Mouse (Mus musculus): ENCODE measurements around the gene Tuba3a.
A peak's percentile ranks its signal among the peaks of the same experiment; 100 is the strongest.

Tuba3a gene

GRCm38 (mm10) chr6:125265239-125265638, 20.6 kb downstream of the Tuba3a start:
- DNase-seq: no peak

DNA sequence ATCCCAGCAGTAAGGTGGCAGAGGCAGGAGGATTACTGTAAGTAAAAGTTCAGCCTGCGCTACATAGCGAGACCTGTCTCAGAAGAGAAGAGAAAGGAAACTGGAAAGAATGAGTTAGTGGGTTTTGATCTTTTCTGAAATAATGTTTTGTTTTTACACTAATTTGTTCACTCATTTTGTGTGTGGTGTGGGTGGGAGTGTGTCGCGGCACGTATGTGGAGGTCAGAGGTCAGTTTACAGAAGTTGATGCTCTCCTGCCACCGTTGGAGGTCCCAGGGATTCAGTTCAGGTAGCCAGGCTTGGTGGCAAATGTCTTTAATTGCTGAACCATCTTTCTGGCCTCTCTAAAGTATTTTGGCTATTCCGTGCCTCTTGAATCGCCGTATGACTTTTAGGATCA, 21.6 kb downstream of the Tuba3a start:
- no peak for DNase-seq

DNA sequence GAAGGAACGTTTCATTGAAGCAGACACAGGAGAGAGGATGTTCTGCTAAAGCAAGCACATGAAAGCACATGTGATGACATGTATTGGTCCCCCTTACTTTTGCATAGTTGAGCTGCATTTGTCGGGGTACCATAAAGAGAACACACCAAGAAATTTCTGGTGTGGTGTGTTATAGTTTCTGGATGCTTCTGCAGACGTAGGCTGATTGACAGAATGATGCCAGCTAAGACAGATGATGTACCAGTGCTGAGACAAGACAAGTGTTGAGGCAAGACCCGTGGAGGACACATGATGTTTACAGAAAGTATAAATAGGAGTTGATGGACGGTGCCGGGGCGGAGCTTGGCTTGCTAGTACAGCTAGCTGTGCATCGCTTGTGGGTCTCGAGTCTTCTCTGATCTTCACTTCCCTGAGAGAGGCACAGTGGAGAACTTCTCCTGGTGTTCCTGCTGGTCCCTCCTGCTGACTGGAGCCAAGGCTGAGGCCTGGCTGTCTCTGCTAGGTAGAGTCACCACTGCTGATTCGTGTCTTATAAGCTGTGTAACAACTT, 25.8 kb downstream of the Tuba3a start:
- no peak for DNase-seq

DNA sequence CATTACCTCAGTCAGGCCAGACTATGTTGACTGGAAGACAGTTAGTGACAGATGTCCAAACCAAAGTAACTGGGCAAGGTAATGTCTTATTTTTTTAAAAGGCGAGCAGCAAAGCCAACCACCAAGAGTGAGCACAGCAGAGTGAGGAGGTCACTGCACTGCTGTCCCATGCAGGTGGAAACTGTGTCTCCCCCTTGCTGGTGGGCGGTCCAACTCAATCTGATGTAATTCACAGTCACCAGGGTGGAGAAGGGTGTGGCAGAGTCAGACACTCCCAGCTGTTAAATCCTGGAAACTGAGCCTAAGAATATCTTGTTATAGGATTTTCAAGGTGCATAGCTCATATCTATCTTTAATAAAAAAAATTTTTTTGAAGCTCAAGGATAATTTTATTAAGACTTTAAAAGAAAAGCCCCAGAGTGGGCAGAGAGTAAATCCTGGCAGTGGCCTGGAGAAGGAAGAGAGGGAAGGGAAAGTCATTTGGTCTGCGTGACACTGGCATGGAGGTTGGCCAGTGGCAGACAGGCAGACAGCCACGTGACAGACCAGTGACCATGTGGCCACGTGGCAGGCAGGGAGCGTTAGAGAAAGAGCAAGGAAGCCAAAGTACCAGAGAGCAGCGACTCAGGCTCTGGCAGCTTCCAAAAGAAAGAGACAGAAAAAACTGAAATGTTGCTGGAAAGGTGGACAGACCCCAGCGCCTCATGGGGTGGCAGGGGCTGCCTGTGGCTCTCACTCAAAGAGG, 29.4 kb downstream of the Tuba3a start:
- DNase-seq: peak; percentile 53 to 71

DNA sequence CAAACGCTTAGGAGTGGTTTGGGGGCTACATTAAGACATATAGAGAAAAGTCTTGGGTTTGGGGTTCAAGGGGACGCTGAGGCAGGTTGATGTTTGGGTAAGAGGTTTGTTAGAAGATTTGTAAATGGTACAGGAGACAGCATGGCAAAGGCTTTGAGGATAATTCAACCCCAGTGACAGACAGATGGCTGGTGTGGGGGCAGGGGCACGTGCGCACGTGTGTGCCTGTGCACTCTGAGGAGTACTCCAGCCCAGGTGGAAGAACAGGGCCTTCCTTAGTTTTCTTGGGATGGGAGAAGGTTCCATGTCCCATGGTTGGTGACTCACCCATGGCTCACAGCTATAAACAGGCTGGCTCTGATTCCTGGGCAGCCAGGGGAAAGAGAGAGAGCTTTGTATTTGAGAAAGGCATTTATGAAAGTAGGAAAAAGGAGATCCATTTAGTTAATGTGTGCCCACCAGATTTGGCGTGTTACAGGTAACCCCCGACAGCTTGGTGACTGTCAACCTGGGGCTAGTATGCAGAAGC, 30.3 kb downstream of the Tuba3a start:
- no peak for DNase-seq

GRCm38 (mm10) chr6:125253863-125254715, 31.8 kb downstream of the Tuba3a start:
- no peak for DNase-seq

DNA sequence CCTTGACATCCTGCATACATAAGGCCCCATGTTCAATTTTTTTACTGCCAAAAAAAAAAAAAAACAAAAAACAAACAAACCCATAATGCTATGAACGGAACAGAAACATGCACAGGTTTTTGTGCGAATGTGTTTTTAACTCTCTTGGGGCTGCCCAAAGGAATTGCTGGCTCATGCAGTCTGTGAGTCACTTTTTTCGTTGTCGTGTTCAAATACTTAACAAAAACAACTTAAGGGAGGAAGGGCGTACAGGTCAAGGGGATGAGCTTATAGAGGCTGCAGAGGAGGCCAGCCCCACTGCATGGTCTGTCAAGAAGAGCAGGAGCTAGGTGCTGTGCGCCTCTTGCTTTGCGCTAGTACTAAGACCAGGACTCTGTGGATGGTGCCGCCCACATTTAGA, 33.1 kb downstream of the Tuba3a start:
- DNase-seq: no peak

- no peak for DNase-seq
Measured at GRCm38 (mm10) chr6:125252285-125252684, 33.6 kb downstream of the Tuba3a start.

DNA sequence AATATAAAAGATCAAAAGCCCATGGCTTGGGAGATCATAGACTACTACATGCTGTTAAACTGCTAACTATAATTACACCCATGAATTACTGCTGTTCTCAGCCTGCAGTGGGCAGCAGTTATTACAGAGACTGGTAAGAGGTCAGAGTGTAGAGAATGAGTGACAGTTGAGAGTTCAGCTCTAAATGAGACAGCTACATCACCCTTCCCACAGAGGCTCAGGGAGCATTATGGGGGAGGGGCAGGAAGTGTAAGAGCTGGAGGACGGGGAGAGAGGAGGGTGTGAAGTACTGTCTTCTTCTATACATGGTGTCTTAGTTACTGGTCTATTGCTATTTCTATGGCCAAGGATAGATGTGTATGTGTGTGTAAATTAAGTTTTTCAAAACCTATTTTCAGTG, 41.3 kb downstream of the Tuba3a start:
- DNase-seq: no peak

DNA sequence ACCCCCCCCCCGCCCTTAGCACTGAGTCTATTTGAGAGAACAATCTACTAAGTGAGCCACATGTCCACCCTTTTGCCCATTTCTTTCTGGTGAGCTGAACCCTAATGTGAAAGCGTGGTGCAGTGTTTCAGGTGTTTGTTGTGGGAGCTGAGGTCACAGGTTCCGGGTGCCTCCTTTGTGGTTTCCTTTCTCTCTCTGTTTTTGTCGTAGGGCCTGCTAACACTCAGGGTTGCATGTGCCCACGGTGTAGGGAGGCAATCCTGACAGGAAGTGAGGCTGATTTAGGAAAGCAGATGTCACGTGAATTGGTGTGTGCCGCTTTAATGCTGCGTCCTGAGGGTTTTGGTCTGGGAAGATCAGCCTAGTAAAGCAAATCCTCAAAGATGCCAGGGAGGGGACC, 44.3 kb downstream of the Tuba3a start:
- no peak for DNase-seq

- DNase-seq: no peak
Measured at GRCm38 (mm10) chr6:125240617-125241016, 45.2 kb downstream of the Tuba3a start.

DNA sequence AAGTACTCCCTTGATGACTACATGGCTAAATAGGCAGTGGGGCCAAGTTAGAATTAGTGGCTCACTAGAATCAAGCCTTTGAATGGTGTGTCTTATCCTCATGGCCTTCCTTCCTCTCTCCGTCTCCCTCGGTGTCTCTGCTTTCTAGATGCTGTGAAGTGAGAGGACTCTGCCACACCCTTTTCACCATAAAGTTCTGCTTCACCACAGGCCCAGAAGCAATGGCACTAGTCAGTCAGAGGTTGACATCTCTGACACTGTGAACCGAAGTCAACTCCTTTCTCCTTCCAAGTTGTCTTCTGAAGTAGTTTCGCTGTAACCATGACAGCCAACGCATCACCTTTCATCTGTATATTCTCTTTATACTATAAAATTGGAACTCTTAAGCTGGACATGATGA, 46.3 kb downstream of the Tuba3a start:
- no peak for DNase-seq

DNA sequence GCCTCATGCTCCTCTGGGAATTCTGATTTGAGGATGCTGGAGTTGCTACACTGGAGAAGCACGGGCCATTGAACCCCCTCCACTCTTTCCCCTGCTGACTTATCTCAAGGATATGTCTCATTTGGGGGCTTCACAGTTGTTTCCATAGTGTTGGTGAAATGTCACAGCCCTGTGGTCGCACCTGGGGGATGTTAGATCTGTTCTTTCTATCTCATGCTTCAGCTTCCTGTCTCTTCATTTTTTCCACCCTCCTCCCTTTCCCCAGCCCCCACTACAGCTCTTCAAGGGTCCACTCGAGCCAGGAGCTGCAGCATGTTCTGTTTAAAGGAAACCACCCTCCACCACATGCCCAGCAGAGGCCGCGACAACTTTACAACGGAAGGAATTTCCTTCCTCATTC, 47.4 kb downstream of the Tuba3a start:
- no peak for DNase-seq

- no peak for DNase-seq
Measured at GRCm38 (mm10) chr6:125237421-125237820, 48.4 kb downstream of the Tuba3a start.

DNA sequence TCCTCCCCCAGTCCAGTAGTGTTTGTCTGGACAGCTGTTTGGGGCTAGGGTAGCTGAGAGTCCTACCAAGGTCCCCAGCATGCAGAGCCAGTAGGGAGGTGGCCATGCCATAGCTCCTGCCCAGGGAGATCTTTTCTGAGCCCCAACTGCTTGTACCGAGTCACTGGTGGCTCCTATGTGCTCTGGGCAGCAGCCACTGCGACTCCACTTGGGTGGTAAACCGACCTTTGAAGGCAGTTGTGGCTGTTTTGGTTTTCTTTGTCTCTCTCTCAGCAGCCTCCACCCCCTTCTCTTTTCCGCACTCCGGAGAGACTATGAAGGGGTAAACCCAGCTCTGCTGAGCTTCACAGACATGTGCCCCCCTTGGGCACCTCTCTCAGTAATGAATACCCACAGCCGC, 49.1 kb downstream of the Tuba3a start, which contains the start of gene Cd27:
Cd27 (minus strand) TSS at position 229 of the 400 bp plus-strand sequence.
- no peak for DNase-seq

- DNase-seq: no peak
Measured at GRCm38 (mm10) chr6:125236341-125236740, 49.5 kb downstream of the Tuba3a start.

DNA sequence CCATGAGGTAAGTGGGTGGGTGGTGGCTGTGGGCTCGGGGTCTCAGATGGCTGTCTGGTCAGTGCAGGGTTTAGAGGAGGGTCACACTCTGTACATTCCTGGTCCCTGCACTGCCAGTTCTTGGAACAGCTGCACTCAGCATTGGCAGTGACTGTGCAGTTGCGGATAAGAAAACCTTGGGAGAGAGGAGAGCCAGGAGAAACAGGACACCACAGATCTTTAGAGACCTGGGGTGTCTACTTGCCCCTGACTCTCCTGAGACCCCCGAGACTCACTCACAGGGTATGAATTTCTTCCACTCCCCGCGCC, 51.4 kb downstream of the Tuba3a start:
- DNase-seq: no peak

DNA sequence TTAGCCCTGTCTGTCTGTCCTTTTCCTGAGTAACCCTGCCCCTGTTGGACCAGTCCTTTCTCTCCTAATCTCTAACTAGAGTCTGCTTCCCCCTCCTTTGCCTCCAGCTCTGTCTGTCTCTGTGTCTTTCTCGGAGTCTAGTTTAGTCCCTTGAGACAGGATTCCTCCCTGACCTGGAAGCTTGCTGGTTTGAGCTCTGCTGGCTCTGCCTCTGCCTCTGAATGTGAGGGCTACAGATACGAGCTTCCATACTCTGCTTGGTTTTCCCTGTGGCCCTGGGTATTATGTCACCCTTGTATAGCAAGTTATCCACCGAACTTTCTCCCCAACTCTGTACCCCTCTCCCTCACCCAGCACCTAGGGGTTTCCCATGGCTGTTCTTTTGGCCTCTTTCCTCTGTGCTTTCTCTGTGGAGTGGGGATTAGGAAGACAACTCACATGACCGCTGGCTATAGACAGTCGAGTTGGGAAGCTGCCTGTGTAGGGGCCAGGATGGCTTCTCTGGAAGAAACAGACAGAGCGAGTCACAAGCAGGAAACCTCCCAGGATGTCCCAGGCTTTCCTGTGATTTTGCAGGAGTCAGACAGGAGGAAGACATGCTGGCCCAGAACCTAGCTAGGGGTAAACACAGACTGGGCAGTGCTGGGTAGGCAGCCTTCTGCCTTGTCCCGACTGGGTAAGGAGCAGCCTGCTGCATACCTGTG, 51.9 kb downstream of the Tuba3a start:
- no peak for DNase-seq

DNA sequence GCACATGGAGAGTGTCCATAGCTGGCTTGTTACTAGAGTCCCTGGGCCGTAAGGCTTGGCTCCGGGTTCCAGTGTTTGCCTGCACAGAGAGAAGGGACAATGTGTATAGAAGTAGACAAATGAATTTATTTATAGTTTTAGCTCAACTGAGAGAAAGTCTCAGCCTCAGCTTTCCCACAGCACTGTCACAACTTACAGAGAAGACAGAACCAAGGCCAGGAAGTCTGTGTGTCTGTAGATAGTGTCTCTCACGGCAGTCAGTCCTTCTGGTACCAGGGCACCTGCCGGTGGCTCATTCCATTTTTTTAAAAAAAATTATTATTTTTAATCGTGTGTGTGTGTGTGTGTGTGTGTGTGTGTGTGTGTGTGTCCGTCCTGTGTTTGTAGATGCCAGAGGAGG, 53.3 kb downstream of the Tuba3a start:
- no peak for DNase-seq

DNA sequence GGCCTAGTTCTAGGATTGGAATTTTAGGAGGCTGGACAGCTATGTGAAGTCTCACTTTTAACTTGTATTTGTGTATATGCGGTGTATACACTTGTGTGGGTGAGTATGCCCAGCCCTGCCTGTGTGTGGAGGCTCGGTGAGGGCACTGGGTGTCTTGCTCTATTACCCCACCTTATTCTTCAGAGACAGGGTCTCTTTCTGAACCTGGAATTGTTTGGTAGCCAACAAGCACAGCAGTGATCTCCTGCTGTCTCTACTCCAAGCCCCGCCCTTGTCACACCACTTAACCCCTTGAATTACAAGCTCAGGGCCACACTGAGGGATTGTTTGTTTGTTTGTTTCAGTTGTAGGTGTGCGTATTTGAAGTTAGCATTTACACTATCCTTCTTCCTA, 53.8 kb downstream of the Tuba3a start:
- DNase-seq: peak in 1 of 2 experiments; percentile 26

DNA sequence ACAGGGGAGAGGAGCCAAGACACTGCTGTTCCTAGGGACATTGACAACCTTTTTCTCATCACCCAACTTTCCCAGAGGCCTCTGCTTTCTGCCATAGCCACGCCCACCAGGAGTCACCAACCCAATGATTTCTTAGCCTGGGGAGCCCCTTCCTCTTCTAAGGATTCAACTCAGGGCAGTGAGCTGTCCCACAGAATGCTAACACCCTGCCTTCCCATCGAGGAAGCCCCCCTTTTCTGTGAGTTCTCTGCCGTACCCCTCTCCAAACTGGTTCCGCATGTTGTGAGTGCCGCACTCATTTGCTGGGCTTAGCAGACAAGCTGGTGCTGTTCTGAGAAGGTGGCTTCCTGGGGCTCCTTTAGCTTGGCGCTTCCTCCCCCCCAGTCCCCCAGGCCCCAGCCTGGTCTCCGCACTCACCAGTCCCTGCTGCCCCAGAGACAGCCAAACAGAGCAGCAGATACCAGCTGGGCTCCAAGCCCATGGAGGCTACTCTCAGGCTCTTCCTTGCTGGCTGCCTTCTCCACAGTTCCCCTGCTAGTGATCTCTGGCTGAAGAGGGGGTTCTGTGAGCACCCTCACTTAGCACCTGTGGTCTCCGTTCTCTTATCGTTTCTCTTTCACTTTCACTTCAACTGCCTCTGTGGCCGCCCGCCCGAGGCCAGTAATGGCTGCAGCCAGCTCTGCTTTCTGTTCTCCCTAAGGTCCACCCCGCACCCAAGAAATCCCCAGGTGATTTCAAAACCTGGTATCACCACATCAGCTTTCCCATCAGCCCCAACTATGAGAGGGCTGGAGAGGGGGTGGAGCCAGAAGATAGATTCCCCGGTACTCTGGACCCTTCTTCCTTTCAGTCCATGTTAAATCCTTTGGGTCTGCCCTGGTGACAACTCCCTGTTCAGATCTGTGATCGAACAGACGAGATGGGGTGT, 54.5 kb downstream of the Tuba3a start, which contains the start of gene Tapbpl:
Tapbpl (minus strand) TSS at position 744 of the 928 bp plus-strand sequence.
- peak; percentile 66 to 74 for DNase-seq

DNA sequence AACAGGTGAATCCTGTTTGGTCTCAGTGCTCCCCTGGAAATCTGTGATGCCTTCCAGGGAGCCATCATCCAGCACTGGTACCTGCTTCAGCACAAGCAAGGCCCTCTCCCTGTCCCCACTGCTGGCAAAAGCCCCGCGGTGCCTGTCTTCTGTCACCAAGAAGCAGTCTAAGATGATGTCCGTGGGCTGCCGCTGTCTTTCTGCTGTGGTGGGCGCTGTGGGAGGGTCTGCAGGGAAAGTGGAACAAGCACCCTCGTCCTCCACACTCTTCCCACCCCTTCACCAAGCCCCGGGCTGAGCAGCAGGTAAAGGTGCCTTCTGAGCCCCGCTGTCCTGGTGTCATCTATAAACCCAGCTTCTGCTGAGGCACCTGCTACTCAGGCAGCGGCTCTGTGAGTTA, 55.3 kb downstream of the Tuba3a start:
- peak; percentile 16 to 19 for DNase-seq

All from cerebellum, postnatal 25 days (tissue).